Mouse (Mus musculus) G1E (cell line): ENCODE data around the gene Rgs12.

Experiments used
- CTCF ChIP-seq: IDR thresholded peaks from 2 replicates; pipeline ENCODE4 v1.5.1; 2012; ENCODE audit warnings: low read depth, low read length, inconsistent platforms, mixed read lengths
- GATA2 ChIP-seq: IDR thresholded peaks from 2 replicates; pipeline ENCODE4 v1.6.1; 2012; ENCODE audit warnings: low read depth, low read length, inconsistent platforms, borderline replicate concordance
- POLR2AphosphoS5 ChIP-seq: IDR thresholded peaks from 2 replicates; pipeline ENCODE4 v1.6.1; 2012; ENCODE audit warnings: low read depth, low read length, inconsistent platforms; ENCODE audit not compliant: insufficient replicate concordance
- TAL1 ChIP-seq: conservative IDR thresholded peaks from 2 replicates; pipeline ENCODE4 v1.6.1; 2012; ENCODE audit warnings: low read depth, low read length, inconsistent platforms, mixed read lengths

- TF ChIP-seq POLR2AphosphoS5 (no peak), CTCF (no peak), GATA2 (no peak), TAL1 (no peak)
These were observed 32.5 kb downstream of the Rgs12 start for GRCm38 (mm10) chr5:34981734-34982133.
